In the genomic region with DNA sequence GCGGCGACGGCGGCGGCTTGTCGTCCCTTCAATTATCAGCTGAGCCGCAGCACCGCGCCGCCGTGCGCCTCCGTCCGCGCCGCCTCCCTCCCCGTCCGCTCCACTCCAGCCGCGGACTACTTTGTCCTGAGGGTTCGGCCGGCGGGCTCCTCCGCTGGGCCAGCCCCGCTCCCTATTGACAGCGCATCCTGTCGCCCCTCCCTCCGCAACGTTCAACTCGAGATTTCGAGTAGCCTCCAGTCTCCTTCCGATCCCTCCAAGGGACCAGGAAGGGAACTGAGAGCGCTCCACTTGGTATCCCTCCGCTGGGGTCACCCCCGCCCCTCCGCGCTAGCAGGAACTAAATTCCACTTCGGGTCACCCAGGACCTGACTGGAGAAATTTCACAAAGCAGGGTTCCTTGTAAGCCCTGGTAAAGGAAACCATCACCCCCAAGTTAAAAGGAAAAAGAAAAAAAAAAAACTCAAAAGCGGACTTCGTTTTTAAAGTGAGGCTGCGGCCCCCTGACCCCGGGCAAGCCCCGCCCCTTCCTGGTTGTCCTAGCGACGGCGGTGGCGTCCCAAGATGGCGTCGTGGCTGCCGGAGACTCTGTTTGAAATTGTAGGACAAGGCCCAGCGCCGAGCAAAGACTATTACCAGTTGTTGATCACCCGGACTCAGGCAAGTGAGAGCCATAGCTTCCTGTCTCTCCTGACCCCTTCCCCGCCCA, we compare ENCODE assay signal across 8 mouse cellular contexts. TPM values are rescaled to one million over a fixed set of nuclear protein-coding genes. Genes with fewer than 3 reads are reported as not detected.
DNase-seq lines count a peak whose midpoint lies in the region; ATAC-seq lines count a peak whose summit lies in the region.

A gene (plus strand): TSS at position 533 of the 709 bp plus-strand sequence.

- peak; percentile 68 for ATAC-seq in inflammation-experienced regulatory T-cells, adult 6 months
- ATAC-seq in megakaryocyte-erythroid progenitor cell, adult 5-6 weeks (replicated peaks; ENCODE audit: low FRiP score, low TSS enrichment, poor library complexity, severe bottlenecking): peak; percentile 79

- peak; percentile 95 to 99 for DNase-seq in adrenal gland, adult (ENCODE audit: inconsistent age in 2 of 2, low spot score in 1 of 2)
- DNase-seq in embryo, embryonic 10.5 days (ENCODE audit: low spot score): peak; percentile 96
- DNase-seq in gastrocnemius, postnatal 14 days: peak; percentile 94
- DNase-seq in left cerebral cortex, postnatal 10 days (ENCODE audit: extremely low spot score in 1 of 2, low spot score in 2 of 2): peak; percentile 92 to 98
- peak; percentile 92 for DNase-seq in right cerebral cortex, postnatal 25 days
- peak; percentile 93 to 94 for DNase-seq in urinary bladder, postnatal 4 days (ENCODE audit: low spot score in 2 of 2)

- intact Hi-C loops in gastrocnemius, postnatal 14 days (cut with DNase I; ENCODE audit: low total_unique reads): no loop called here
- intact Hi-C loops in left cerebral cortex, postnatal 10 days (cut with DNase I): no loop called here

RNA-seq across cellular contexts. Expression of the gene that starts here (rescaled TPM):
- total RNA-seq in gastrocnemius, postnatal 14 days (2021): 1 to 10 TPM; 1.5 to 1.8 TPM
- polyA plus RNA-seq in inflammation-experienced regulatory T-cells, adult 6 months (2017; shearing (Covaris generic)): 1 to 10 TPM; 1.7 to 3.1 (median 2.0) TPM
- 1 to 10 TPM; 1.7 to 1.8 TPM for total RNA-seq in left cerebral cortex, postnatal 10 days (2021)
- 9.3 and 11.9 TPM in 2 replicates for total RNA-seq in megakaryocyte-erythroid progenitor cell, adult 5-6 weeks (2014; fragmentation: Nextera tagmentation)
- 6.2 and 6.7 TPM in 2 replicates for total RNA-seq in megakaryocyte-erythroid progenitor cell, adult 5-6 weeks (2017)

Comparison
In these comparisons a context has a peak if more than half of its experiments do, and no peak if none do; other contexts are left out.
1. Peak in every context shown above with its lines: DNase-seq and ATAC-seq.